Mouse (Mus musculus) neural tube, embryonic 14.5 days (tissue): ENCODE measurements around the gene Musk. TPM values are rescaled to one million over a fixed set of nuclear protein-coding genes. Genes with fewer than 3 reads are reported as not detected.
"Not testable (repeated sequence)": the region's sequence is repeated elsewhere in the genome, so short reads cannot be mapped to it uniquely, and the experiment has no call there.

Experiments
- ATAC-seq: fragments of 200-750 bp; cut with Nextera tagmentation; 2 replicates; pipeline ENCODE4 v1.8.0; 2017; ENCODE audit warnings: low read depth, mild to moderate bottlenecking, moderate TSS enrichment, moderate library complexity
- H3K27ac ChIP-seq: fragments of 300-500 bp; sonication (generic); 2 replicates; pipeline ENCODE4 v1.5.1; 2014; ENCODE audit warnings: low read depth, mild to moderate bottlenecking, control low read depth, low read length, moderate library complexity, mixed read lengths
- H3K27me3 ChIP-seq: fragments of 300-500 bp; sonication (generic); 2 replicates; pipeline ENCODE4 v1.6.1; 2014; ENCODE audit warnings: low read length; ENCODE audit not compliant: control insufficient read depth, insufficient read depth
- H3K36me3 ChIP-seq: fragments of 300-500 bp; sonication (generic); 2 replicates; pipeline ENCODE4 v1.6.1; 2014; ENCODE audit warnings: low read length, mixed read lengths; ENCODE audit not compliant: control insufficient read depth, insufficient read depth
- H3K4me1 ChIP-seq: fragments of 300-500 bp; sonication (generic); 2 replicates; pipeline ENCODE4 v1.6.1; 2014; ENCODE audit warnings: low read length; ENCODE audit not compliant: control insufficient read depth, insufficient read depth
- H3K4me2 ChIP-seq: fragments of 300-500 bp; sonication (generic); 2 replicates; pipeline ENCODE4 v1.6.1; 2014; ENCODE audit warnings: mild to moderate bottlenecking, low read depth, low read length, control low read depth
- H3K4me3 ChIP-seq: fragments of 300-500 bp; sonication (generic); 2 replicates; pipeline ENCODE4 v1.5.1; 2014; ENCODE audit warnings: low read depth, low read length, control low read depth, mixed read lengths
- H3K9ac ChIP-seq: fragments of 300-500 bp; sonication (generic); replicated peaks from 2 replicates; pipeline ENCODE4 v1.6.1; 2014; ENCODE audit warnings: low read depth, mild to moderate bottlenecking, control low read depth, low read length, mixed read lengths
- H3K9me3 ChIP-seq: fragments of 300-500 bp; sonication (generic); 2 replicates; pipeline ENCODE4 v1.6.1; 2016; ENCODE audit warnings: low read length; ENCODE audit not compliant: control insufficient read depth
- WGBS: fragments of 180-500 bp; shearing (Covaris S2); extraction: QIAGEN DNeasy Blood & Tissue Kit; methylation state at CpG from one replicate; pipeline ENCODE4 v1.1.7; 2014; 5-methylcytosine and 5-hydroxymethylcytosine counted together
- polyA plus RNA-seq: library from polyadenylated mRNA; unstranded; fragments of >200 nt; fragmentation: Nextera tagmentation; extraction: Ambion mirVana; gene quantifications from 2 replicates; pipeline ENCODE4 v1.2.1, GENCODE M21; 2014

Gene Musk
- 0.08 and 0.15 TPM in 2 replicates for polyA plus RNA-seq

GRCm38 (mm10) chr4:58285687-58286086 is at the start of gene Musk:
Gene Musk (plus strand): TSS chr4:58285960.
- H3K4me1 ChIP-seq = no peaks in the 10 kb centered on the region
- no peaks in the 10 kb centered on the region for H3K27me3 ChIP-seq
- 79% methylated on average over 11 of the region's 11 CpGs for WGBS
- no peak within 1 kb of the TSS for H3K9ac ChIP-seq
- H3K4me3 ChIP-seq = no peak within 1 kb of the TSS
- no peak for ATAC-seq
- H3K27ac ChIP-seq = no peak within 1 kb of the TSS
- no peak within 1 kb of the TSS for H3K4me2 ChIP-seq
- H3K36me3 ChIP-seq = no peaks in the 10 kb centered on the region
- no peaks in the 10 kb centered on the region for H3K9me3 ChIP-seq

- no peak for ATAC-seq
- no peaks in the 10 kb centered on the region for H3K4me1 ChIP-seq
- WGBS = 85% methylated on average over 7 of the region's 7 CpGs
- no peak overlapping the region for H3K4me3 ChIP-seq
- no peak overlapping the region for H3K27ac ChIP-seq
- H3K9me3 ChIP-seq = no peaks in the 10 kb centered on the region
- no peak overlapping the region for H3K9ac ChIP-seq
- H3K36me3 ChIP-seq = no peaks in the 10 kb centered on the region
- no peaks in the 10 kb centered on the region for H3K27me3 ChIP-seq
- H3K4me2 ChIP-seq = no peak overlapping the region
Measured at GRCm38 (mm10) chr4:58240416-58240815, 45.3 kb upstream of the Musk start.

GRCm38 (mm10) chr4:58245544-58245943 is 40.2 kb upstream of the Musk start:
- Histone ChIP-seq H3K9ac (no peak overlapping the region), H3K27me3 (no peaks in the 10 kb centered on the region), H3K9me3 (no peaks in the 10 kb centered on the region), H3K27ac (no peak overlapping the region), H3K4me1 (no peaks in the 10 kb centered on the region), H3K4me3 (no peak overlapping the region), H3K36me3 (no peaks in the 10 kb centered on the region), H3K4me2 (no peak overlapping the region)
- no peak for ATAC-seq
- 86% methylated on average over 1 of the region's 1 CpGs for WGBS

GRCm38 (mm10) chr4:58252381-58252780 is 33.4 kb upstream of the Musk start:
- Histone ChIP-seq H3K4me3 (no peak overlapping the region), H3K27ac (no peak overlapping the region), H3K36me3 (no peaks in the 10 kb centered on the region), H3K27me3 (no peaks in the 10 kb centered on the region), H3K4me2 (no peak overlapping the region), H3K9me3 (no peaks in the 10 kb centered on the region), H3K9ac (no peak overlapping the region), H3K4me1 (no peaks in the 10 kb centered on the region)
- ATAC-seq = no peak
- 90% methylated on average over 3 of the region's 3 CpGs for WGBS

GRCm38 (mm10) chr4:58253410-58253809 is 32.4 kb upstream of the Musk start:
- ATAC-seq = peak; percentile 58; the same call in 1 of the 2 replicates
- Histone ChIP-seq H3K27me3 (no peaks in the 10 kb centered on the region), H3K36me3 (no peaks in the 10 kb centered on the region), H3K9me3 (no peaks in the 10 kb centered on the region), H3K4me3 (no peak overlapping the region), H3K4me1 (no peaks in the 10 kb centered on the region), H3K4me2 (no peak overlapping the region), H3K9ac (no peak overlapping the region), H3K27ac (no peak overlapping the region)
- 46% methylated on average over 5 of the region's 5 CpGs for WGBS

GRCm38 (mm10) chr4:58260767-58261166 is 25.0 kb upstream of the Musk start:
- H3K27me3 ChIP-seq, H3K27ac ChIP-seq, H3K9me3 ChIP-seq, H3K9ac ChIP-seq, H3K36me3 ChIP-seq, H3K4me2 ChIP-seq, H3K4me1 ChIP-seq, ATAC-seq, H3K4me3 ChIP-seq: not testable (repeated sequence)
- WGBS = 95% methylated on average over 21 of the region's 21 CpGs

- Histone ChIP-seq H3K4me2 (no peak overlapping the region), H3K36me3 (no peaks in the 10 kb centered on the region), H3K4me1 (no peaks in the 10 kb centered on the region), H3K9ac (no peak overlapping the region), H3K27ac (no peak overlapping the region), H3K9me3 (no peaks in the 10 kb centered on the region), H3K27me3 (no peaks in the 10 kb centered on the region), H3K4me3 (no peak overlapping the region)
- ATAC-seq = no peak
- 66% methylated on average over 7 of the region's 7 CpGs for WGBS
Measured at GRCm38 (mm10) chr4:58266294-58266693, 19.5 kb upstream of the Musk start.

- WGBS = 71% methylated on average over 4 of the region's 4 CpGs
Measured at GRCm38 (mm10) chr4:58268897-58269542, 16.7 kb upstream of the Musk start.

GRCm38 (mm10) chr4:58269961-58270360 is 15.8 kb upstream of the Musk start:
- no peak overlapping the region for H3K4me2 ChIP-seq

More at GRCm38 (mm10) chr4:58268897-58269542, 16.7 kb upstream of the Musk start:
- ATAC-seq = no peak
- Histone ChIP-seq H3K36me3 (no peaks in the 10 kb centered on the region), H3K4me2 (no peak overlapping the region), H3K27me3 (no peaks in the 10 kb centered on the region), H3K9ac (no peak overlapping the region), H3K4me3 (no peak overlapping the region), H3K9me3 (no peaks in the 10 kb centered on the region), H3K4me1 (no peaks in the 10 kb centered on the region), H3K27ac (no peak overlapping the region)

More at GRCm38 (mm10) chr4:58269961-58270360, 15.8 kb upstream of the Musk start:
- no peaks in the 10 kb centered on the region for H3K36me3 ChIP-seq
- no peaks in the 10 kb centered on the region for H3K27me3 ChIP-seq
- no peak overlapping the region for H3K27ac ChIP-seq
- WGBS = 97% methylated on average over 2 of the region's 2 CpGs
- H3K9me3 ChIP-seq = no peaks in the 10 kb centered on the region
- no peaks in the 10 kb centered on the region for H3K4me1 ChIP-seq
- no peak overlapping the region for H3K9ac ChIP-seq
- no peak for ATAC-seq
- no peak overlapping the region for H3K4me3 ChIP-seq
